Mouse (Mus musculus): ENCODE data around the gene Smim8.
"Not testable (repeated sequence)": the region's sequence is repeated elsewhere in the genome, so short reads cannot be mapped to it uniquely, and the experiment has no call there.

Gene Smim8

DNA sequence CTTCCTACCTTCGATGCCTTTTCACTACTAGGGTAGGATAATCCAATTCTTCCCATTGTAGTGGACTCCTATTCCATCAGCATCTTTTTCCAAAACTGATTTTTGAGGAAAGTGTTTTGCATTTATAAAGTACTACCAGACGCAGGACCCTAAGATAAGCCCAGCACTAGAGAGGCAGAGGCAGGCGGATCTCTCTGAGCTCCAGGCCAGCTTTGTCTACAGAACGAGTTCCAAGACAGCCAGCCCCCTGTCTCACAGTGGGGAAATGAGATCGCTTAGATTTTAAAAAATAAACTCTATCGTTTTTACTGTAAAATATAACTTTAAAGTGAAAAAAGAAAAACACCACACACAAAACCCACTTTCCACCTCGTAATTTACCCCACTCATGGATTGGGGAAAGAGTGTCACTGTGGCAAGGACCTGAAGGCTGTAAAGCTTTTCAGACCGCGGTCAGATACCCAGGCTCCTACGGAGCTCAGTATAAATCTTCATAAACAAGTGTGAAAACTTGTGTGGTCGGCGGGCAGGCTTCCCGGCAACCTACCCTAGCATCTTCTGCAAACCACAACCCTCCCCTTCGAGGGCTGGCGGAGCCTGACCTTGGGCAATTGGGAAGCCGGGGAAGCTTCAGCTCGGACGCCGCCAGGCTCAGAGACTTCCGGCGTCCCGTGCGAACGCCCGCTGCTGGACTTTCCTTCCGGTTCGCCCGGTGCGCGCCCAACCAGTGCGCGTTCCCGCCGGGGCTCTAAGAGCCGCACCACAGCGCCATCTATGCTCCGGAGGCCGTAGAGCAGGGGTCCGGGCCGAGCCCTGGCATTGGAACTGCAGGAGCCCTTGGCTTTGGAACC lies at the start of gene Smim8:
Gene Smim8 (minus strand): TSS at position 747 of the 851 bp plus-strand sequence.
- DNase-seq (ENCODE audit: low read depth, low spot score) = peak; percentile 80

DNA sequence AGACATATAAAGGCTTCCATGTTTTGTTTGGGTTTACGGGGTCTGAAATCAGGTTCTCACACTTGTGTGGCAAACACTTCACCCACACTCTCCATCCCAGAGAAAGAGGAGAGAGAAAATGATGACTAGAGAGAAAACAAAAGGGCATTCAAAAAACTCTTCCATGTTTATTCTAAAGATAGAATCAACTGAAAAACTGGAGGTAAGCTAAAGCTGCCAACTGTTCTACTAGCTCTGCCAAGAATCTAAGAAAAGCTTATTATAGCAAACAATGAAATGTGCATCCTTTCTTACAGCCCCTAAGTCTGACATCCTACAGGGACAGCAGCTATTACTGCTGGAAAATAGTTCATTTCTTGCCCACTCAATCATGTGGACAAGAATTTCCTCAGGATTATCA lies 45.7 kb upstream of the Smim8 start:
- DNase-seq (ENCODE audit: low read depth, low spot score) = no peak

DNA sequence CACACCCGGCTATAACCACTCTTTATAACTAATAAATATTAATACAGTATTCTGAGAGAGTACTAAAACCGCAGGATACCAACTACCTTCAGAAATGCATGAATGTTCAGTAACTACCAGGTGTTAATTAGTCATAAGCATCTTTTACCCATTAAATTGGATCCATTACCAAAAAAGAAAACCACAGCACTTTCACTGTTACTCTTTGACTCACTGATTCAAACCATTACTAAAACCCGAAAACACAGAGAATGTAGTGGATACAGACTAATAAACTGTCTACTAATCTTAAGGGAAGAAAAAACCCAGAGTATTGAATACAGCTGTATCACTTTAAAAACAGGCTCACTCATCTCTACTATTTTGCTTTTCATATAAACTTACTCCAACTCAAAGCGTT lies 41.7 kb upstream of the Smim8 start:
- no peak for DNase-seq (ENCODE audit: low read depth, low spot score)

GRCm38 (mm10) chr4:34801166-34802034 lies 23.2 kb upstream of the Smim8 start:
- no peak for DNase-seq (ENCODE audit: low read depth, low spot score)

- DNase-seq (ENCODE audit: low read depth, low spot score) = no peak
These were observed 19.8 kb upstream of the Smim8 start for GRCm38 (mm10) chr4:34798005-34798404.

GRCm38 (mm10) chr4:34797294-34797983 lies 19.2 kb upstream of the Smim8 start:
- no peak for DNase-seq (ENCODE audit: low read depth, low spot score)

GRCm38 (mm10) chr4:34796294-34796693 lies 18.1 kb upstream of the Smim8 start:
- no peak for DNase-seq (ENCODE audit: low read depth, low spot score)

GRCm38 (mm10) chr4:34786476-34786875 lies 8.3 kb upstream of the Smim8 start:
- no peak for DNase-seq (ENCODE audit: low read depth, low spot score)

- no peak for DNase-seq (ENCODE audit: low read depth, low spot score)
These were observed 7.4 kb upstream of the Smim8 start for GRCm38 (mm10) chr4:34785646-34786045.

DNA sequence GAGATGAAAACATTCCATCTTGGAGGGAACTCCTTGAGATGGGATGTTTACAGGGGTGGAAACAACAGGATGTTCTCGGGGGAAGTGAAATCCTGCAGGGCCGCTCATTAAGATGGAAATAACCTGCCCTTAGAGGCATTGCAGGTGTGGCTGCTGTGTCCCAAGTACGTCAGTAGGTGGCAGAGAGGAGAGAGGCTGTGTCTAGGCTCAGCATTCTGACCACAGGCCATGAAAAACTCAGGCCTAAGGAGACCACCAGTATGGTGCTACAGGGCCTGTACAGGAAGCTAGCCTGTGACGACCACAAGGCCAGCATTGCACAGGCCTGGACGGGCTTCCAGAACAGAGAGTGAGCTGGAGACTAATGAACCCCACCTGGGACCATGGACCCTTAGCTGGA lies 6.6 kb upstream of the Smim8 start:
- no peak for DNase-seq (ENCODE audit: low read depth, low spot score)

DNA sequence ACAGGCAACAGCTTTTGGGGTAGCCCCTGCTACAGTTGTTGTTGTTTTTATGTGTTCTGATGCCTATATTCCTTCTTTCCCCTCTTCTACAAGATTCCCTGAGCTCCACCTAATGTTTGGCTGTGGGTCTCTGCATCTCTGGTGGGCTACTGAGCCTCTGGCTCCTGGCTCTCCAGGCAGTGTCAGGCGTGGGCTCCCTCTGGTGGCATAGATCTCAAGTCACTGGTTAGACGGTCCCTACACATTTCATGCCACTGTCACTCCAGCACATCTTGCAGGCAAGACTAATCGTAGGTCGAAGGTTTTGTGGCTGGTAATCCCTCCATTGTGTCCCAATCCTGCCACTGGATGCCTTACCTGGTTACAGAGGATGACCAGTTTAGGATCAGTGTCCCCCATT lies 4.5 kb upstream of the Smim8 start:
- DNase-seq (ENCODE audit: low read depth, low spot score) = no peak

DNA sequence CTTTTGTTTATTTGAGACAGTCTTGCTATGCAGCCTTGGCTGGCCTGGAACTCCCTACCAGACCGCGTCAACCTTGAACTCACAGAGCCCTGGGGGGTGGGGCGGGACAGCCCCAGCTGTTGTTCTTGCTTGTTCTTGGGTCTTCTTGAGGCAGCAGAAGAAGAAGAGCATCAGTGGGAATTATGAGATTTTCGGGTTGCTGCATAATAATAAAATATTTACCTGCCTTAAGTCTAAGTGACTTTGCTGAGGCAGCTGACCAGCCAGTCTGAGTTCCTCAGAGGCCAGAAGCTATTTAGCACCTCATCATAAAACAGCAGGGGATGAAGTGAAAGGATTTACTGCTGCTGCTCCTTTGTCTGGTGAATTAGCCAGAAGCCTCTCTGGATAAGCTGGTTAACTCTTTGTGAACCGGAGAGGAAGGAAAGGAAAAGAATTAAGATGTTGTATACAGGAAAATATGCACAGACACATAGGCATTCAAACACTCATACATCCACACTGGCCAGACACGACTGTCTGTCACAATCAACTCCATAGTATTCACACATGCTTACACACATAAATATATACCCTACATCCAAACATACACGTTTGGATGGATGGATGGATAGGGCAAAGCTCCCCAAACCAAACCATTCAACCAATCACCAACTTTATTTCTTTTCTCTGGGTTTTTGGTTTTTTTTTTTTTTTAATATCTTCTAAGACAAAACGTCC lies 6.4 kb downstream of the Smim8 start:
- no peak for DNase-seq (ENCODE audit: low read depth, low spot score)

- DNase-seq (ENCODE audit: low read depth, low spot score) = no peak
These were observed 22.1 kb downstream of the Smim8 start, which contains the start of gene Gm136 for GRCm38 (mm10) chr4:34756163-34756562. Gene Gm136, minus strand, starts transcription at chr4:34756263.

DNA sequence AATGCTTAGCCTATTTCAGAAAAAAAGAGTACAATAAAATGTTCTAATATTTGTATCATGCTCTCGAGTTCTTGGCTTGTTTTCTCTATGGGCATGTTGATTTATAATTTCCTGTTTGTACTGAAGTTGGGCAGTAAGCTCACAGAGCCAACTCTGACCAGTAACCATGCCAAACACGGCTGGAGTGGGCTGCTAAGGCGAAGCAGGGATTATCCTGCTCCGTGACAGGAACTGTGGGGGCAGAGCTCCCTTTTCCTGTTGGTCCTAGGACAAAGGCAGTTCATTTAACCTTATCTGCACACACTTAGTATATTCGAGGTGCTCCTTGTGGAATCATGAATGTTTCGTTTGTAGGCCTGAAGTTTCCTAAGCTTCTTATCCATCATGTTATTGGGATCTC lies 29.0 kb downstream of the Smim8 start:
- DNase-seq (ENCODE audit: low read depth, low spot score) = no peak

DNA sequence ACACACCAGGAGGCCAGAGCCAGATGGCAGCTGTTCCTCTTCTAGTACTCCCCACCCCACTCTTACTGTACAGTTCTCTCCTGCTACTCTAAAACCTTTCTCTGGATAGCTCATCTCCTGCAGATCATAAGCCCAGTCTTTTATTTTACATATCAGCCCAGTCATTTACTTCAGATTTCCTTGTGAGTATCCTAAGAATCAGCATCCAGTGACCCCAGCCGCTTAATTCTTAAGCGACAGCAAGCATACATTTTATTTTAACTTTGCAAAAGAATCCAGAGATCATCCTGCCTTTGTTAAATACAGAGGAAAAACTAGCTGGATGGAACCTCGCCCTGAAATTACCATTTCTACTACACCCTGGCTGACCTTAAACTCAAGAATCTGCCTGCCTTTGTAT lies 43.8 kb downstream of the Smim8 start:
- DNase-seq (ENCODE audit: low read depth, low spot score) = no peak

DNA sequence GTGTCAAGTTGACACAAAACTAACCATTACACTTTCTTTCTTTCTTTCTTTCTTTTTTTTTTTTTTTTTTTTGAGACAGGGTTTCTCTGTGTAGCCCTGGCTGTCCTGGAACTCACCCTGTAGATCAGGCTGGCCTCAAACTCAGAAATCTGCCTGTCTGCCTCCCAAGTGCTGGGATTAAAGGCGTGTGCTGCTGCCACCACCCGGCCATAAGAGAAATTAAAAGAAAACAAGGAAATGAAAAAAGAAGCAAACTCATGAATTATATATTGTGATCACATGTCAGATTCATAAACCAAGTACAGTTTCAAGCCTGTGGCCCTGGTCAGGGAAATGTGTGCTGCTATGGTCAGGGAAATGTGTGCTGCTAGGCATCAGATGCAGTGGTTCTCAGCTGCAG lies 44.8 kb downstream of the Smim8 start:
- not testable (repeated sequence) for DNase-seq (ENCODE audit: low read depth, low spot score)

- DNase-seq (ENCODE audit: low read depth, low spot score) = peak; percentile 11
These were observed 48.3 kb downstream of the Smim8 start, which contains the start of gene Cfap206 for GRCm38 (mm10) chr4:34729851-34730341. Gene Cfap206, minus strand, starts transcription at chr4:34730206.

- DNase-seq (ENCODE audit: low read depth, low spot score) = not testable (repeated sequence)
These were observed 52.5 kb downstream of the Smim8 start for GRCm38 (mm10) chr4:34725710-34726109.

GRCm38 (mm10) chr4:34724306-34724705 lies 53.9 kb downstream of the Smim8 start:
- no peak for DNase-seq (ENCODE audit: low read depth, low spot score)

- no peak for DNase-seq (ENCODE audit: low read depth, low spot score)
These were observed 55.0 kb downstream of the Smim8 start for GRCm38 (mm10) chr4:34723186-34723585.

Data from c-Kit-negative CD71-positive TER-119-positive erythroid progenitor cells, embryonic 14.5 days (primary cell).